Mouse (Mus musculus) limb, embryonic 11.5 days (tissue): ENCODE measurements at regions not wholly inside any gene's neighbourhood (a gene's known extent, or its start where the extent isn't known, plus 50 kb on each side); places are given as distances from the start of the nearest gene placed in this dataset.

Experiments
- ATAC-seq: fragments of 200-750 bp; cut with Nextera tagmentation; 2 replicates; pipeline ENCODE4 v1.8.0; 2017; ENCODE audit warnings: low read depth; ENCODE audit not compliant: insufficient number of reproducible peaks, low FRiP score, low TSS enrichment
- DNase-seq: peaks from one replicate; pipeline ENCODE4 v3.0.0-alpha.2; 2015; ENCODE audit warnings: low spot score
- H3K27ac ChIP-seq: fragments of 300-500 bp; sonication (generic); replicated peaks from 2 replicates; pipeline ENCODE4 v1.5.1; 2014; ENCODE audit warnings: low read depth, mild to moderate bottlenecking, low read length
- H3K27me3 ChIP-seq: fragments of 300-500 bp; sonication (generic); 2 replicates; pipeline ENCODE4 v1.6.1; 2014; ENCODE audit warnings: mild to moderate bottlenecking, low read length, mixed read lengths; ENCODE audit not compliant: control insufficient read depth, insufficient read depth
- H3K36me3 ChIP-seq: fragments of 300-500 bp; sonication (generic); 2 replicates; pipeline ENCODE4 v1.6.1; 2014; ENCODE audit warnings: mild to moderate bottlenecking, low read length, moderate library complexity, mixed read lengths; ENCODE audit not compliant: control insufficient read depth, insufficient read depth
- H3K4me1 ChIP-seq: fragments of 300-500 bp; sonication (generic); 2 replicates; pipeline ENCODE4 v1.6.1; 2014; ENCODE audit warnings: low read length, mixed read lengths; ENCODE audit not compliant: control insufficient read depth, insufficient read depth
- H3K4me2 ChIP-seq: fragments of 300-500 bp; sonication (generic); 2 replicates; pipeline ENCODE4 v1.6.1; 2014; ENCODE audit warnings: low read depth, mild to moderate bottlenecking, moderate library complexity; ENCODE audit not compliant: severe bottlenecking
- H3K4me3 ChIP-seq: fragments of 300-500 bp; sonication (generic); 2 replicates; pipeline ENCODE4 v1.5.1; 2014; ENCODE audit warnings: low read depth, low read length
- H3K9ac ChIP-seq: fragments of 300-500 bp; sonication (generic); 2 replicates; pipeline ENCODE4 v1.6.1; 2014; ENCODE audit warnings: mild to moderate bottlenecking, low read length
- H3K9me3 ChIP-seq: fragments of 300-500 bp; sonication (generic); 2 replicates; pipeline ENCODE4 v1.6.1; 2016; ENCODE audit warnings: low read length; ENCODE audit not compliant: control insufficient read depth
- WGBS: fragments of 180-500 bp; shearing (Covaris S2); extraction: QIAGEN DNeasy Blood & Tissue Kit; methylation state at CpG from one replicate; pipeline ENCODE4 v1.1.7; 2014; 5-methylcytosine and 5-hydroxymethylcytosine counted together

DNA sequence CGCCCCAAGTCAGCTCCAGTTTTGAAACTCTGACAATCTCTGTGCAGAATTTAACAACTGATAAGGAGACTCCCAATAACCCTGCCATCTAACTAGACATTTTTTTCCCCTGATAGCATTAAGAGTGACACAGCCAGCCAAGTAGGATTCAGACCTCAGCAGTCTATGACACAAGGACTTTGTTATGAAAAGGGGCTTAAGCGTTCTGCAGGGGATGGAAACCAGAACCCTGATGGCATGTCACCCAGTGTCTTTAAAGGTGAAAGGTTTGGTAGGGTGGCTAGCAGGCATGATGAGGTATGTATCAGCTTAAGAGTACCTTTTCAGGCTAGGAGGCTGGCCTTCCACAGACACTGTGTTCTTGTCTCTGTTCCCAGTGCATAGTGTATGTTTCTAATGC, 199.8 kb downstream of the Inhba start:
- Histone ChIP-seq H3K4me2 (no peak overlapping the region), H3K9ac (no peak overlapping the region), H3K27ac (no peak overlapping the region), H3K4me3 (no peak overlapping the region), H3K36me3 (no peaks in the 10 kb centered on the region), H3K4me1 (no peaks in the 10 kb centered on the region), H3K9me3 (no peaks in the 10 kb centered on the region), H3K27me3 (no peaks in the 10 kb centered on the region)
- ATAC-seq (no peak), DNase-seq (no peak)
- 74% methylated on average over 2 of the region's 2 CpGs for WGBS

DNA sequence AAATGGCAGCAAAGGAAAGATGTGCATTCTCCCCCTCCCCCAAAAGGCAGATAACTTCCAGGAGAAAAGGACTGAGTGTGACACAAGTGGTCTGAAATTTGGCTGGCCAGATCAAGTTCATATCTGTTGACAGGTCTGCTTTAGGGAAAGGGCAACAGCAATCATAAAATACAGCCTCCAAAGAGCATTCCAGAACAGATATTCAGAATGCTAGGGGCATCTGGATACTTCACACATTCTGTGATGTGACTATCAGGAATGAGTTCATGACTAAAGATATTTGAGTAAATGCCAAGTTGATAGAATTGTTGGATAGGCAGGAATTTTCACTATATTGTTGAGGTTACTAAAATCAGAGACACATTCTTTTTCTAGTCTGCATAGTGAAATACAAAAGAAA, 208.2 kb downstream of the Inhba start:
- no peaks in the 10 kb centered on the region for H3K9me3 ChIP-seq
- no peak overlapping the region for H3K9ac ChIP-seq
- no peak overlapping the region for H3K4me3 ChIP-seq
- no peaks in the 10 kb centered on the region for H3K36me3 ChIP-seq
- ATAC-seq (no peak), DNase-seq (no peak)
- H3K27me3 ChIP-seq: no peaks in the 10 kb centered on the region
- no peak overlapping the region for H3K4me2 ChIP-seq
- no peaks in the 10 kb centered on the region for H3K4me1 ChIP-seq
- H3K27ac ChIP-seq: no peak overlapping the region

DNA sequence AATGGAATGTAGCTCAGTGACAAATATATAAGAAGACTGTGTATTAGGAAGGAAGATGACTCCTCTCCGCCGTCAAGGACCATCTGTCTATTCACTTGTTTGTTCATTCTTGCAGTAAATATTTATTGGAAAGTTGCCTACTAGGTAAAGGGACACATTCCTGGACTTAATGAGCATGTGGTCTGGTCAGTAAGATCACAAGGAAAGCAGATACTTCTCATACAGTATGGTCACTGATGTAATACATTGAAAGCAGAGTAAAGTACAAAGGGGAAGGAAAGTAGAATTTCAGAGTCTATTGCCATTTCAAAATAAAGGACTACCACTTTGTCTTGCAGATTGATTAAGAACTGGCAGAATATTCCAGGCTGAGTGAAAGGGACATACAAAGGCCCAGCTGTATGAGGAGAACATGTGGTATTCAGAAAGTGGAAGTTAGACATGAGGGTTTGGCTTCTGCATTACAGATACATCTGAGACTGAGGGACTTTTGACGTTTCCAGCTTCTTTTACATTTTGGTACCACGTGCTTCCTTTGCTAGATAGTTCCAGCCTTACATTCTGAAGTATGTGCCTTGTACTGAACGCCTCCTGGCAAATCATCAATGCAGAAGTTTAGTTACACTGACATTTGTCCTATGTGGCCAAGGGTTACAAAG, 211.4 kb downstream of the Inhba start:
- no peaks in the 10 kb centered on the region for H3K4me1 ChIP-seq
- H3K9me3 ChIP-seq: no peaks in the 10 kb centered on the region
- no peaks in the 10 kb centered on the region for H3K36me3 ChIP-seq
- H3K4me2 ChIP-seq: no peak overlapping the region
- H3K27me3 ChIP-seq: no peaks in the 10 kb centered on the region
- WGBS: 84% methylated on average over 5 of the region's 5 CpGs
- H3K27ac ChIP-seq: no peak overlapping the region
- ATAC-seq: no peak
- DNase-seq: no peak
- no peak overlapping the region for H3K4me3 ChIP-seq
- no peak overlapping the region for H3K9ac ChIP-seq

DNA sequence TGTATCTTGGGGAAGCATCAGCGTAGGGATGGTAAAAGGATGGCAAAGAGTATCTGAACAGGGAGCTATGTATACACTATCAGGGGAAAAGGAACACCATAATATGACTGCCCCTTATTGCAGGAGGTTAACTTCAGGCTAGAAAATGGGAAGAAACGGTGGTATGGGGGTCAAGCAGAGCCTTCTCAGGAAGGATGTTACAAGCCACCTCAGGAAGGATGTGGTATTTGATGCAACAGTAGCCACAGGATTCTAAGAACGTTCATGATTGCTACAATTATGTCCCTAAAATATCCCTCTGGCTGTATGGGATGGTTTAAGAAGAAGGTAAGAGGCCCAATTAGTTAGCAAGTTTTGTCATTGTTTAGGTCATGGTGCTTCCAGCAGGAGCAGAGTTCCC, 249.5 kb downstream of the Inhba start:
- no peak overlapping the region for H3K4me2 ChIP-seq
- DNase-seq: no peak
- H3K9ac ChIP-seq: no peak overlapping the region
- WGBS: 85% methylated on average over 3 of the region's 3 CpGs
- H3K4me3 ChIP-seq: no peak overlapping the region
- no peak for ATAC-seq
- H3K27ac ChIP-seq: no peak overlapping the region
- no peaks in the 10 kb centered on the region for H3K9me3 ChIP-seq
- H3K36me3 ChIP-seq: no peaks in the 10 kb centered on the region
- H3K4me1 ChIP-seq: no peaks in the 10 kb centered on the region
- no peaks in the 10 kb centered on the region for H3K27me3 ChIP-seq

DNA sequence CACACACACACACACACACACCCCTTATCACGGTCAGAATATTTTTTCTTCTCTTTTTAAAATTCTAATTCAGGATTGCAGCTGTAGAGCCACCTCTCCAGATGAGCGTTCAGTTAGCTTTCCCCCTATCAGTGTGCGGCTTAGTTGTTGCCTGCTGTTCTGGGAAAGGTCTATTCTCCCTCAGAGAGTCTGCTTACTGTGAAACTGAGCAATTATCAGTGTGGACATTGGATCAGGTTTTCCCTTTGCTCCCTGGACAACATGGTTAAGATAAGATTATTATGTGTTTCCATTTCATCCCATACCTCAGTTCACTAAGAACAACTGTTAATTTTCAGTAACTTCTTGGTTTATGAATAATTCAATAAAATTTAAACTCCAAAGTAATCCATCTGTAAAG, 268.3 kb downstream of the Inhba start:
- H3K27ac ChIP-seq: no peak overlapping the region
- no peaks in the 10 kb centered on the region for H3K27me3 ChIP-seq
- no peaks in the 10 kb centered on the region for H3K9me3 ChIP-seq
- no peak for DNase-seq
- H3K36me3 ChIP-seq: no peaks in the 10 kb centered on the region
- no peak overlapping the region for H3K9ac ChIP-seq
- no peak for ATAC-seq
- H3K4me3 ChIP-seq: no peak overlapping the region
- no peak overlapping the region for H3K4me2 ChIP-seq
- no peaks in the 10 kb centered on the region for H3K4me1 ChIP-seq
- WGBS: 89% methylated on average over 3 of the region's 3 CpGs

DNA sequence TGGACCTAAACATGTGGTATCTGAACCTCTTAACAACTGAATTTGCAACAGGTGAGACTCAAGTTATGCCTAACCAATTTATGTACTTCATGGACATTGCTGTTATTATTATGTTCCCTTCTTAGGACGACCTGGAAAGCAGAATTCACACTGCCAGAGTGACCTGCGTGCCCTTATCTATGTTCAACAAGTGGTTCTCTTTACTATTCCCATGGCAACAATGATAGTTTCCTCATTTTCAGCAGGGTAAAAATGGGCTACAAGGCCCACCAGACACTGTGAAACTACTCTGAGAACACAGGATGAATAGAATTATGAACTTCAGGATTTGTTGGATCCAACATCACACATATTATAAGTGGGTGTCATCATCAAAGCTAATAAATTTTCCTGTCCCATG, 269.1 kb downstream of the Inhba start:
- Histone ChIP-seq H3K9ac (no peak overlapping the region), H3K27ac (no peak overlapping the region), H3K4me1 (no peaks in the 10 kb centered on the region), H3K4me2 (no peak overlapping the region), H3K4me3 (no peak overlapping the region), H3K27me3 (no peaks in the 10 kb centered on the region), H3K36me3 (no peaks in the 10 kb centered on the region), H3K9me3 (no peaks in the 10 kb centered on the region)
- no peak for DNase-seq
- no peak for ATAC-seq
- WGBS: 75% methylated on average over 2 of the region's 2 CpGs

DNA sequence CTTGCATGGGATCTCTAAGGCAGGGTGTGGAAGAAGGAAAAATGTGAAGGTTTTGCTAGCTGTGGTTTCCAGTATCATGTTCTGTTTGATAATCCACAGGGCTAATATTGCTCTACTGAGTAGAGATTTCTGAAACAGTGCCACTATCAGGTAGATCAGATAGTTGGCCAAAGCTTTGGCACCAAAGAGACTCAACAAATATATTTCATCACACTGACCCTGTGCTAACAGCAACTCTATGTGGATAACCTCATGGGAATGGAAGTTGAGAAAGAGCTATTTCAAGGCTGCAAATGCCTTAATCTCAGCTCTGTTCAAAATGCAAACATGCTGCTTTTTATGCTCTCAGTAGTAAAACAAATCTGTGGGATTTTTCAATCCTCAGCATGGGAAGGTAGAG, 270.1 kb downstream of the Inhba start:
- H3K4me2 ChIP-seq: no peak overlapping the region
- DNase-seq (no peak), ATAC-seq (no peak)
- H3K36me3 ChIP-seq: no peaks in the 10 kb centered on the region
- H3K27ac ChIP-seq: no peak overlapping the region
- no peaks in the 10 kb centered on the region for H3K9me3 ChIP-seq
- H3K4me3 ChIP-seq: no peak overlapping the region
- H3K27me3 ChIP-seq: no peaks in the 10 kb centered on the region
- H3K9ac ChIP-seq: no peak overlapping the region
- no peaks in the 10 kb centered on the region for H3K4me1 ChIP-seq

DNA sequence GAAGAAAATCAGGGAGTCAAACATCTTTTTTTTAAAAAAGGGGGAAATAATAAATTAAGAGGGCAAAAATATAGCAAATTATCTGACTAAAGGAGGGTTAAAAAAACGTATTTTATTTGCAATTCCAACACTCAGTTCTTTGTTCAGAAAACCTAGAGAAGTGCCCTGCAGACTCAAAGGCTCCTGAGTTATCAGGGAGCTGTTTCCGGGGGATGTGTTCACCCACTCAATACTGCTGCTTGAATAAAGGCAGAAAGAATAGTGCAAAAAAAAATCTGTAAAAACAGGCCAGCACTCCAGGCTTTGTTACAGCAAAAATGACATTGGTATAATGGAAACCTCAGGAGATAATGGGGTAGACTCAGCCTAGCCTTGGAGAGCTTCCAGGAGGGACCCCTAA, 270.6 kb downstream of the Inhba start:
- DNase-seq (no peak), ATAC-seq (no peak)
- no peak overlapping the region for H3K4me3 ChIP-seq
- no peak overlapping the region for H3K9ac ChIP-seq
- WGBS: 58% methylated on average over 2 of the region's 2 CpGs
- no peaks in the 10 kb centered on the region for H3K36me3 ChIP-seq
- H3K27ac ChIP-seq: no peak overlapping the region
- no peak overlapping the region for H3K4me2 ChIP-seq
- H3K27me3 ChIP-seq: no peaks in the 10 kb centered on the region
- no peaks in the 10 kb centered on the region for H3K9me3 ChIP-seq
- H3K4me1 ChIP-seq: no peaks in the 10 kb centered on the region

DNA sequence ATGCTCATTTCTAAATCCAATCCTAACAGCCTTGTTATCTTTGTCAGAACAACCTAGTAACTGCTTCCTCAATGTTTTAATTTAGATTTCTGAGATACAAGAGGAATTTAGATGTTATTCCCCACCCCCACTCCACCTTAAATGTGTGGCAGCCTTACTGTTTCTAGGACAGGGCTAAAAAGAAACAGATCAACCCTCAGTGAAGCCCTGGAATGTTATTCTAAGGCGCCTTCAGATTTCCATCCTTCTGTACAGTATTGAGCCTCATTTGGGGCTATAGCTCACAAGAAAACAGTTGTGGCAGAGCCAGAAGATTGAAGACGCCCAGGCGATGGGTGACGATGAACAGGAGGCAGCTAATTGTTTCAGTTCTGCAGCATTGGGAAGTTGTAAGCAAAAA, 271.7 kb downstream of the Inhba start:
- Histone ChIP-seq H3K4me1 (no peaks in the 10 kb centered on the region), H3K9me3 (no peaks in the 10 kb centered on the region), H3K4me2 (no peak overlapping the region), H3K4me3 (no peak overlapping the region), H3K27ac (no peak overlapping the region), H3K27me3 (no peaks in the 10 kb centered on the region), H3K36me3 (no peaks in the 10 kb centered on the region), H3K9ac (no peak overlapping the region)
- 61% methylated on average over 4 of the region's 4 CpGs for WGBS
- ATAC-seq (no peak), DNase-seq (no peak)
